Mouse (Mus musculus): ENCODE measurements around the gene Rnf214. TPM values are rescaled to one million over a fixed set of nuclear protein-coding genes. Genes with fewer than 3 reads are reported as not detected.

The Rnf214 gene
- polyA plus RNA-seq, 1 experiment, result 16.3 TPM

- TF ChIP-seq CTCF (IDR thresholded peaks at IDR 0.05; ENCODE audit: insufficient read depth, low read length) (no peak), POLR2A (IDR thresholded peaks at IDR 0.05; ENCODE audit: borderline replicate concordance, extremely low read depth, low read depth, low read length) (no peak)
- peaks cover 11% of the 10 kb centered on the region for H3K4me1 ChIP-seq (ENCODE audit: control insufficient read depth, insufficient read depth, low read length)
- no peak for DNase-seq
- no peak overlapping the region for H3K4me3 ChIP-seq (replicated peaks; ENCODE audit: extremely low read depth, low read depth, low read length)
- WGBS, result 77% methylated on average over 3 of the region's 3 CpGs
Measured at GRCm38 (mm10) chr9:45910995-45911394, 4.3 kb upstream of the Rnf214 start.

GRCm38 (mm10) chr9:45907078-45907428, 342 bp upstream of the Rnf214 start:
- under 1% methylated on average over 19 of the region's 19 CpGs for WGBS
- TF ChIP-seq CTCF (IDR thresholded peaks at IDR 0.05; ENCODE audit: insufficient read depth, low read length), result no peak
- TF ChIP-seq POLR2A (IDR thresholded peaks at IDR 0.05; ENCODE audit: borderline replicate concordance, extremely low read depth, low read depth, low read length), result no peak
- no peak for DNase-seq

DNA sequence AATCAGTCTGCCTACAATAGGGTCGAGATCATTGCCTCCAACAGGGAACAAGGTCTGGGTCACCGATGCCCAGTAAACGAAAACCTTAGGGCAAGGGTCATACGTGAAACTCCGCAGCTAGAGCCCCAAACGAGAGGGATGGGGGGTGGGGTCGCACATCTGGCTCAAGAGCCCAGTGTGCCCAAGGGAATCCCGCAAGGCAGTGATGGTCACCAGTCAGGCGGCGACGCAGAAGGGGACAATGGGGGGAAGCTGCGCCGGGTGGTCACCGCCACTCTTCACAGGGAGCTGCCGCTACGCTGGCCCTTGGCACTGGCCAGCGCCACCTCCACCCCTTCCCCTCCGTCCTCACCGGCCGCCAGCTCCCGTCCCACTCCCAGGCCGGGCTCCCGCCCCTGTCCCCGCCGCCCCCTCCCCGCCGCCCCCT, 887 bp downstream of the Rnf214 start:
- DNase-seq, result no peak
- Histone ChIP-seq H3K4me3 (replicated peaks; ENCODE audit: extremely low read depth, low read depth, low read length) (peak overlapping the region; percentile 96), H3K4me1 (ENCODE audit: control insufficient read depth, insufficient read depth, low read length) (peaks cover 17% of the 10 kb centered on the region)
- 1% methylated on average over 23 of the region's 27 CpGs for WGBS
- TF ChIP-seq CTCF (IDR thresholded peaks at IDR 0.05; ENCODE audit: insufficient read depth, low read length) (no peak), POLR2A (IDR thresholded peaks at IDR 0.05; ENCODE audit: borderline replicate concordance, extremely low read depth, low read depth, low read length) (no peak)

More at GRCm38 (mm10) chr9:45907078-45907428, 342 bp upstream of the Rnf214 start:
- H3K4me1 ChIP-seq (ENCODE audit: control insufficient read depth, insufficient read depth, low read length), result peaks cover 17% of the 10 kb centered on the region
- peak overlapping the region; percentile 98 for H3K4me3 ChIP-seq (replicated peaks; ENCODE audit: extremely low read depth, low read depth, low read length)

DNA sequence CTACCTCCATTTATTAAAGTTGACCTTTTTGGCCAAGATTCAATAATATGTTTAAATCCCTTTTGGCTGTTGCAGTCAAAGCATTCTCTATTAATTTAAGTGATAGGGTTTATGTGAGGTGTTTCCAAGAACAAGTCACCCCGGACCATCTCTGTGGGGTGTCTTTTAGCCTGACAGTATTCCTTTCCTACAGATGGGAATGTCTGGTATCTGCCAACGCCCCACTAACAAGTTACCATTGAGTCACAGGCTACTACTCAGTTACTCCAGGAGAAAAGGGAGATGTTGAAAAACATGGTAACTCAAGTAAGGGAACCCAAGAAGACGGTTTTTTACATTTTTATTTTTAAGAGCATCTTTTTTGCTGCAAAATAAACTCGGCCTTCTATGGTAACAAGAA, 1.5 kb downstream of the Rnf214 start:
- H3K4me3 ChIP-seq (replicated peaks; ENCODE audit: extremely low read depth, low read depth, low read length), result peak overlapping the region; percentile 24
- peaks cover 17% of the 10 kb centered on the region for H3K4me1 ChIP-seq (ENCODE audit: control insufficient read depth, insufficient read depth, low read length)
- 58% methylated on average over 4 of the region's 4 CpGs for WGBS
- no peak for DNase-seq
- TF ChIP-seq POLR2A (IDR thresholded peaks at IDR 0.05; ENCODE audit: borderline replicate concordance, extremely low read depth, low read depth, low read length) (no peak), CTCF (IDR thresholded peaks at IDR 0.05; ENCODE audit: insufficient read depth, low read length) (no peak)

GRCm38 (mm10) chr9:45893681-45894080, 13.0 kb downstream of the Rnf214 start:
- TF ChIP-seq POLR2A (IDR thresholded peaks at IDR 0.05; ENCODE audit: borderline replicate concordance, extremely low read depth, low read depth, low read length) (no peak), CTCF (IDR thresholded peaks at IDR 0.05; ENCODE audit: insufficient read depth, low read length) (no peak)
- no peaks in the 10 kb centered on the region for H3K4me1 ChIP-seq (ENCODE audit: control insufficient read depth, insufficient read depth, low read length)
- no peak for DNase-seq
- H3K4me3 ChIP-seq (replicated peaks; ENCODE audit: extremely low read depth, low read depth, low read length), result no peak overlapping the region

DNA sequence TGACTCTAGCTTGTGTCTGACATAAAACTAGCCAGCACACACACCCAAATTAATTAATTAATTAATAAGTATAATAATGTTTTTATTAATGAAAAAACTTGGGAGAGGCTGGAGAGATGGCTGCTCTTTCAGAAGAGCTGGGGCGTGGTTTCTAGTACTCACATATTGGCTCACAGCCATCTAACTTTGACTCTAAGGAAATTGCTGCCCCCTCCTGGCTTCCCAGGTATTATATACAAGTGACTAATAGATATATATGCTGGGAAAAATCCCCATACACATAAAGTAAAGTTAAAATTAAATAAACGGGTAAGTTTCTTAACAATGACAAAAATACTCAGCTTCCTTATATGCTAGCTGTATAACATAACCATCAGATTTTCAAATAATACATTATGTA, 28.8 kb downstream of the Rnf214 start:
- TF ChIP-seq CTCF (IDR thresholded peaks at IDR 0.05; ENCODE audit: insufficient read depth, low read length) (no peak), POLR2A (IDR thresholded peaks at IDR 0.05; ENCODE audit: borderline replicate concordance, extremely low read depth, low read depth, low read length) (no peak)
- no peak overlapping the region for H3K4me3 ChIP-seq (replicated peaks; ENCODE audit: extremely low read depth, low read depth, low read length)
- DNase-seq, result peak; percentile 23
- no peaks in the 10 kb centered on the region for H3K4me1 ChIP-seq (ENCODE audit: control insufficient read depth, insufficient read depth, low read length)
- WGBS, result 37% methylated on average over 2 of the region's 2 CpGs

- no peaks in the 10 kb centered on the region for H3K4me1 ChIP-seq (ENCODE audit: control insufficient read depth, insufficient read depth, low read length)
- 76% methylated on average over 3 of the region's 3 CpGs for WGBS
- TF ChIP-seq CTCF (IDR thresholded peaks at IDR 0.05; ENCODE audit: insufficient read depth, low read length) (no peak), POLR2A (IDR thresholded peaks at IDR 0.05; ENCODE audit: borderline replicate concordance, extremely low read depth, low read depth, low read length) (no peak)
- H3K4me3 ChIP-seq (replicated peaks; ENCODE audit: extremely low read depth, low read depth, low read length), result no peak overlapping the region
- DNase-seq, result no peak
Measured at GRCm38 (mm10) chr9:45870265-45870664, 36.4 kb downstream of the Rnf214 start.

- no peak for DNase-seq
- WGBS, result 92% methylated on average over 3 of the region's 3 CpGs
- Histone ChIP-seq H3K4me1 (ENCODE audit: control insufficient read depth, insufficient read depth, low read length) (no peaks in the 10 kb centered on the region), H3K4me3 (replicated peaks; ENCODE audit: extremely low read depth, low read depth, low read length) (no peak overlapping the region)
- TF ChIP-seq POLR2A (IDR thresholded peaks at IDR 0.05; ENCODE audit: borderline replicate concordance, extremely low read depth, low read depth, low read length) (no peak), CTCF (IDR thresholded peaks at IDR 0.05; ENCODE audit: insufficient read depth, low read length) (no peak)
Measured at GRCm38 (mm10) chr9:45869181-45869580, 37.5 kb downstream of the Rnf214 start.

GRCm38 (mm10) chr9:45861813-45862212, 44.9 kb downstream of the Rnf214 start:
- 91% methylated on average over 7 of the region's 7 CpGs for WGBS
- TF ChIP-seq CTCF (IDR thresholded peaks at IDR 0.05; ENCODE audit: insufficient read depth, low read length) (no peak), POLR2A (IDR thresholded peaks at IDR 0.05; ENCODE audit: borderline replicate concordance, extremely low read depth, low read depth, low read length) (no peak)

GRCm38 (mm10) chr9:45859364-45859763, 47.3 kb downstream of the Rnf214 start:
- WGBS, result 95% methylated on average over 10 of the region's 10 CpGs
- Histone ChIP-seq H3K4me3 (replicated peaks; ENCODE audit: extremely low read depth, low read depth, low read length) (no peak overlapping the region), H3K4me1 (ENCODE audit: control insufficient read depth, insufficient read depth, low read length) (no peaks in the 10 kb centered on the region)
- TF ChIP-seq POLR2A (IDR thresholded peaks at IDR 0.05; ENCODE audit: borderline replicate concordance, extremely low read depth, low read depth, low read length) (no peak), CTCF (IDR thresholded peaks at IDR 0.05; ENCODE audit: insufficient read depth, low read length) (no peak)
- DNase-seq, result no peak

More at GRCm38 (mm10) chr9:45861813-45862212, 44.9 kb downstream of the Rnf214 start:
- Histone ChIP-seq H3K4me3 (replicated peaks; ENCODE audit: extremely low read depth, low read depth, low read length) (no peak overlapping the region), H3K4me1 (ENCODE audit: control insufficient read depth, insufficient read depth, low read length) (no peaks in the 10 kb centered on the region)
- DNase-seq, result no peak
